Mouse (Mus musculus): ENCODE results near the gene Erc1. TPM values are rescaled to one million over a fixed set of nuclear protein-coding genes. Genes with fewer than 3 reads are reported as not detected.
A peak's percentile ranks its signal among the peaks of the same experiment; 100 is the strongest.

The Erc1 gene
- polyA plus RNA-seq, 1 experiment from 2014 or later = 34.9 TPM

GRCm38 (mm10) chr6:119570797-119571196 is 277.2 kb downstream of the Erc1 start:
- Histone ChIP-seq H3K4me3 (replicated peaks) (no peak overlapping the region), H3K9me3 (no peaks in the 10 kb centered on the region), H3K36me3 (replicated peaks) (peaks cover 38% of the 10 kb centered on the region), H3K27me3 (no peaks in the 10 kb centered on the region), H3K9ac (no peak overlapping the region), H3K27ac (no peak overlapping the region), H3K4me2 (no peak overlapping the region), H3K4me1 (no peaks in the 10 kb centered on the region)
- no peak for ATAC-seq (ENCODE audit: low FRiP score)
- WGBS = 88% methylated on average over 4 of the region's 4 CpGs

- no peak overlapping the region for H3K27ac ChIP-seq
- H3K36me3 ChIP-seq (replicated peaks) = peaks cover 16% of the 10 kb centered on the region
- H3K4me1 ChIP-seq = no peaks in the 10 kb centered on the region
- 76% methylated on average over 2 of the region's 2 CpGs for WGBS
- no peak overlapping the region for H3K4me2 ChIP-seq
- no peaks in the 10 kb centered on the region for H3K9me3 ChIP-seq
- H3K4me3 ChIP-seq (replicated peaks) = no peak overlapping the region
- no peak for ATAC-seq (ENCODE audit: low FRiP score)
- no peaks in the 10 kb centered on the region for H3K27me3 ChIP-seq
- no peak overlapping the region for H3K9ac ChIP-seq
These were observed 279.6 kb downstream of the Erc1 start for GRCm38 (mm10) chr6:119568339-119568738.

DNA sequence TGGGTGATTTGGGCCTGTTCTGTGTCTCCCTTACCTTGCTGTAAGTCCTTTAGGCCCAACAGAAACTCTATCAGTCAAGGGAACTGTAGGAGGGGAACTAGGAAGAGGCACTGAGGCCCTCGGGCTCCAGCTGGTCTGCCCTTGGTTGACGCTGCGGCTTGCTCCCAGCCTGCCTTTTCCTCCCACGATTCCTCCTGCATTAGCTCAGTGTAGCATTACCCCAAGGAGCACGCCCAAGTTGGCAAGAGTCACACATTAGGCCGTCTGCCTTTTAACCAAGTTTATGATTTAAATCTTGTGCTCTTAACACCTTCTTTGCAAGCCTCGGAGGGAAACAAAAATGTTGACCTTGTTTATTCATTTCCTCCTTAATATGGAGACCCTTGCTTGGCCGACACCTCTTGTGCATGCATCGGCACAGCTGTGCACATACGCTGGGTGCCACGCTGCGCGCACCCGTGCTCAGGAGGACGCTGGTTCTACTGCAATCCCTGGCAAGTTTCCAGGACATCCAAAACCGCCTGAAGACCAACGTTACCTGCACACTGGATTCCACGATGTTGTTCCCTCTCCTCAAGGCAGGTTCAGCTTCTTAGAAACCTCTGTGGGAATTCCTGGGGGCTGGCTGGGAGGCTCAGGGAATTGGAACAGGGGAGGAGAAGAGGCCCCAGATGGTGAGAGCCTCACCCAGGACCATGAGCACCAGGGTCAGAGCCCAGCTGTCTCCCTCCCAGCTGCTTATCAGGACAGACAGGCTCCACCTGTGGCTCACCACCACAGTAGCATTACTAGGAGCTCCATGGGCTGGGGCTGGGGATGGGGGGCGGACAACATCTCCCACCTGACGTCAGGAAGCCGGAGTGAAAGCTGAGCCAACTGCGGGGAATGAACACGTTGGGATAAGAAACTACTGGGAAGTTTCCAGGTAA is 282.3 kb downstream of the Erc1 start:
- Histone ChIP-seq H3K27me3 (no peaks in the 10 kb centered on the region), H3K4me1 (no peaks in the 10 kb centered on the region), H3K27ac (no peak overlapping the region), H3K4me3 (replicated peaks) (no peak overlapping the region), H3K9me3 (no peaks in the 10 kb centered on the region), H3K36me3 (replicated peaks) (0 out of 2 replicates have a peak, but pooled peaks cover 2% of the 10 kb centered on the region), H3K9ac (no peak overlapping the region), H3K4me2 (no peak overlapping the region)
- WGBS = 90% methylated on average over 23 of the region's 23 CpGs
- ATAC-seq (ENCODE audit: low FRiP score) = no peak

- Histone ChIP-seq H3K4me1 (no peaks in the 10 kb centered on the region), H3K9ac (no peak overlapping the region), H3K9me3 (no peaks in the 10 kb centered on the region), H3K27ac (no peak overlapping the region), H3K4me2 (no peak overlapping the region), H3K27me3 (no peaks in the 10 kb centered on the region), H3K36me3 (replicated peaks) (no peaks in the 10 kb centered on the region), H3K4me3 (replicated peaks) (no peak overlapping the region)
- WGBS = 89% methylated on average over 10 of the region's 10 CpGs
- no peak for ATAC-seq (ENCODE audit: low FRiP score)
These were observed 285.4 kb downstream of the Erc1 start for GRCm38 (mm10) chr6:119562558-119562957.

DNA sequence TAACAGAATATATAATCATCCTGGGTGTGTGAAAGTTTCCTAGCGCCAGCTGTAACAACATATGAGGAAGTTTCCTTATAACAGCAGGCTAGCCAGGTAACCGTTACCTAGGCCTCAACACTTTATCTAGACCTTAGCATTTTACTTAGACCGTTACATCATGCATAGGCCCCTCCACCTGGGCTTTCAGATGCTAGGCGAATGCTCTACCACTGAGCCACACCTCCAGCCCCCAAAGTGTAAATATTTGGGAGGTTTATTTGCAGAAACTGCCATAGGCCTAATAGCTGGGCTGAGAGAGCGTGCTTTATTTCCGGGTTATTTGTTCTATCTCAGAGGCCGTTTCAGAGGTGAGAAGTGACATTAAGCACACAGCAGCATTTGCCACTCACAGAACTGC is 289.1 kb downstream of the Erc1 start:
- Histone ChIP-seq H3K4me1 (no peaks in the 10 kb centered on the region), H3K4me3 (replicated peaks) (no peak overlapping the region), H3K27ac (no peak overlapping the region), H3K9ac (no peak overlapping the region), H3K27me3 (no peaks in the 10 kb centered on the region), H3K36me3 (replicated peaks) (no peaks in the 10 kb centered on the region), H3K4me2 (no peak overlapping the region), H3K9me3 (0 out of 2 replicates have a peak, but pooled peaks cover 5% of the 10 kb centered on the region)
- WGBS = 83% methylated on average over 7 of the region's 7 CpGs
- ATAC-seq (ENCODE audit: low FRiP score) = no peak

- ATAC-seq (ENCODE audit: low FRiP score) = no peak
- Histone ChIP-seq H3K4me1 (no peaks in the 10 kb centered on the region), H3K36me3 (replicated peaks) (no peaks in the 10 kb centered on the region), H3K27me3 (no peaks in the 10 kb centered on the region), H3K27ac (no peak overlapping the region), H3K4me3 (replicated peaks) (no peak overlapping the region), H3K9ac (no peak overlapping the region), H3K4me2 (no peak overlapping the region), H3K9me3 (0 out of 2 replicates have a peak, but pooled peaks cover 5% of the 10 kb centered on the region)
- 69% methylated on average over 8 of the region's 8 CpGs for WGBS
These were observed 293.5 kb downstream of the Erc1 start for GRCm38 (mm10) chr6:119554439-119554838.

GRCm38 (mm10) chr6:119544518-119544864 is 303.5 kb downstream of the Erc1 start:
- Histone ChIP-seq H3K27ac (no peak overlapping the region), H3K4me1 (peaks cover 29% of the 10 kb centered on the region), H3K9me3 (no peaks in the 10 kb centered on the region), H3K4me3 (replicated peaks) (peak overlapping the region; percentile 85), H3K9ac (peak overlapping the region; percentile 83), H3K27me3 (peaks cover 47% of the 10 kb centered on the region), H3K4me2 (peak overlapping the region; percentile 94), H3K36me3 (replicated peaks) (no peaks in the 10 kb centered on the region)
- ATAC-seq (ENCODE audit: low FRiP score) = peak; percentile 51; the same call in 1 of the 2 replicates
- 1% methylated on average over 14 of the region's 14 CpGs for WGBS

GRCm38 (mm10) chr6:119543803-119544517 is 304.0 kb downstream of the Erc1 start, which contains the start of gene Wnt5b:
Wnt5b (minus strand) TSS chr6:119544347.
- Histone ChIP-seq H3K27me3 (peaks cover 47% of the 10 kb centered on the region), H3K4me1 (peaks cover 29% of the 10 kb centered on the region)
- WGBS = under 1% methylated on average over 86 of the region's 120 CpGs

GRCm38 (mm10) chr6:119543456-119543802 is 304.5 kb downstream of the Erc1 start:
- Histone ChIP-seq H3K4me3 (replicated peaks) (peak overlapping the region; percentile 85), H3K4me1 (peaks cover 29% of the 10 kb centered on the region), H3K27ac (no peak overlapping the region), H3K9me3 (no peaks in the 10 kb centered on the region), H3K36me3 (replicated peaks) (no peaks in the 10 kb centered on the region), H3K4me2 (peak overlapping the region; percentile 94), H3K27me3 (peaks cover 47% of the 10 kb centered on the region), H3K9ac (peak overlapping the region; percentile 83)
- ATAC-seq (ENCODE audit: low FRiP score) = peak; percentile 49
- under 1% methylated on average over 30 of the region's 30 CpGs for WGBS

More at GRCm38 (mm10) chr6:119543803-119544517, 304.0 kb downstream of the Erc1 start, which contains the start of gene Wnt5b:
- no peaks in the 10 kb centered on the region for H3K9me3 ChIP-seq
- peak within 1 kb of the TSS; percentile 94 for H3K4me2 ChIP-seq
- H3K9ac ChIP-seq = peak within 1 kb of the TSS; percentile 83
- H3K36me3 ChIP-seq (replicated peaks) = no peaks in the 10 kb centered on the region
- H3K4me3 ChIP-seq (replicated peaks) = peak within 1 kb of the TSS; percentile 85
- peak; percentile 81 for ATAC-seq (ENCODE audit: low FRiP score)
- no peak within 1 kb of the TSS for H3K27ac ChIP-seq

GRCm38 (mm10) chr6:119535867-119536266 is 312.1 kb downstream of the Erc1 start:
- no peak for ATAC-seq (ENCODE audit: low FRiP score)
- Histone ChIP-seq H3K27me3 (peaks cover under 1% of the 10 kb centered on the region; the same call in 1 of the 2 replicates), H3K9ac (no peak overlapping the region), H3K36me3 (replicated peaks) (no peaks in the 10 kb centered on the region), H3K4me3 (replicated peaks) (no peak overlapping the region), H3K4me1 (peaks cover 2% of the 10 kb centered on the region), H3K4me2 (no peak overlapping the region), H3K9me3 (no peaks in the 10 kb centered on the region), H3K27ac (no peak overlapping the region)
- WGBS = 78% methylated on average over 12 of the region's 12 CpGs

DNA sequence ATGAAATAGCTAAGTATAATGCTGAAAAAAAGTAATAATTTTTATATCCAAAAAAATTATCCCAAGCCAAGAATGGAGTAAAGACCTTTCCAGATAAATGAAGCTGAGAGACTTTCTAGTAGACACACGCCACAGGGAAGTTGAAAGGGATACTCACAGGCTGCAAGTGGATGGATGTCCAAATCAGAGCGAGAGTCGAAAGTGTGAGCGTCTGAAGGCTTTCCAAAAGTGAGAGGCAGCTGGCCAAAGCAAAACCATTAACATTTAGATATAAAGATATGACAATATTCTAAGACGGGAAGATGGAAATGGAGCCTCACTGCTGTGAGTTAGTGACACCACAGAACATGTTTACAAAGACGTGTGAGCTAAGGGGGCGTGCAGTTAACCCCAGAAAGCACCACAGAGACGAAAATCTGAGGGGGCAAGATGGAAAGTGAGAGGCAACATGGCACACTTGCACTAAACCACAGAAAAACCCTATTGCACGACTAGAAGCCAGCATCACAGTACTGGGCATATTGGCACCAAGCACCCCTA is 314.7 kb downstream of the Erc1 start:
- H3K27me3 ChIP-seq = no peaks in the 10 kb centered on the region
- no peak for ATAC-seq (ENCODE audit: low FRiP score)
- H3K4me2 ChIP-seq = no peak overlapping the region
- no peak overlapping the region for H3K9ac ChIP-seq
- H3K4me3 ChIP-seq (replicated peaks) = no peak overlapping the region
- H3K36me3 ChIP-seq (replicated peaks) = no peaks in the 10 kb centered on the region
- no peaks in the 10 kb centered on the region for H3K9me3 ChIP-seq
- 89% methylated on average over 9 of the region's 9 CpGs for WGBS
- H3K4me1 ChIP-seq = no peaks in the 10 kb centered on the region
- H3K27ac ChIP-seq = no peak overlapping the region

DNA sequence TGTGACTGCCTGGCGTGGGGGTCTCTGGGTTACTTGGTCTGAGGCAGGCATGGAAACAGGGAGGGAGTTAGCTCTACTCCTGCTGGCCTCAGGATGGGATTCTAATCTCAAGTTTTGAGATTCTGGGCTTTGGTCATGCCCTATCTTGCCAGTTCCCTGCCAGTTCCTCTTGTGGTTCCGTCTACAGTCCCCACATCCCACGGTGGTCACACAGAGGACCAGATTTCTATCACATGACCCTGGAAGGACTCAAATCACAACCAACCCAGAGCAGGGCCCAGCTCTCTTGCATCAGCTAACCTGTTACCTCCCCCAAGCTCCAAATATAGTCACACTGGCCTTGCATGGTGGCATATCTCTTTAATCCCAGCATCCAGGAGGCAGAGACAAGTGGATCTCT is 318.3 kb downstream of the Erc1 start:
- H3K36me3 ChIP-seq (replicated peaks) = no peaks in the 10 kb centered on the region
- ATAC-seq (ENCODE audit: low FRiP score) = no peak
- H3K27me3 ChIP-seq = no peaks in the 10 kb centered on the region
- 86% methylated on average over 3 of the region's 3 CpGs for WGBS
- H3K9me3 ChIP-seq = no peaks in the 10 kb centered on the region
- H3K9ac ChIP-seq = no peak overlapping the region
- 0 out of 2 replicates have a peak, but pooled peaks cover 3% of the 10 kb centered on the region for H3K4me1 ChIP-seq
- no peak overlapping the region for H3K27ac ChIP-seq
- no peak overlapping the region for H3K4me2 ChIP-seq
- H3K4me3 ChIP-seq (replicated peaks) = no peak overlapping the region
